Mouse (Mus musculus) lung, postnatal 4 days (tissue): ENCODE results near the gene G6pc2.
A peak's percentile ranks its signal among the peaks of the same experiment; 100 is the strongest.

ENCODE experiments used
- DNase-seq, 2 experiments: peaks; one replicate each; pipeline ENCODE4 v3.0.0; 2021

G6pc2 gene

GRCm38 (mm10) chr2:69244924-69245323 is 34.1 kb downstream of the G6pc2 start:
- DNase-seq: peak; percentile 44 to 63

- no peak for DNase-seq
Measured at GRCm38 (mm10) chr2:69247081-69247480, 36.2 kb downstream of the G6pc2 start.

- no peak for DNase-seq
Measured at GRCm38 (mm10) chr2:69248221-69248755, 37.4 kb downstream of the G6pc2 start.

GRCm38 (mm10) chr2:69264069-69264618 is 53.3 kb downstream of the G6pc2 start:
- DNase-seq: no peak

- no peak for DNase-seq
Measured at GRCm38 (mm10) chr2:69275875-69276274, 65.0 kb downstream of the G6pc2 start.
